In the genomic region with DNA sequence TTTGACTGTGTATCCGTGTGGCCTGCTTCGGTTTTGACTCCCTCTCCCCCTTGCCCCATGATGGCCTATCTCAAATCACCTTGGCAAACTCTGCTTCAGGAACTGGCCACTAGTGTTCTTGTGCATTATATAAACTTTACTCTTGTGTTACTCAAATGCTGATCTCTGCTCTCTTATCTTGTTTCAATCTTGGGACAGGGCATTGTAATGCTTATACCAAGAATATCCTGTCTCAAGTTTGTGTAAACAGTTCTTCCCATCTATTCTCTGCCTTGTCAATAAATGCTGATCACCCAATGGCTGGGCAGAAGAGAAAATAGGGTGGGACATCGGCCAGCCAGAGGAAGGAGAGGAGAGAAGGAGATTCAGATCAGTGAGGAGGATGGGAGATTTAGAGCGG, we compare ENCODE assay signal across 17 mouse cellular contexts. TPM values are rescaled to one million over a fixed set of nuclear protein-coding genes. Genes with fewer than 3 reads are reported as not detected.
"Had no signal": no experiment of that assay in that cellular context is flagged by ENCODE, and none has a peak within 500 bp of the region (broad histone marks: within the 10 kb centered on the region; RNA-seq: fewer than 3 reads in every experiment).

No protein-coding gene starts in this region.

- H3K36me3 ChIP-seq: hindbrain, embryonic 15.5 days; neural tube, embryonic 13.5 days had no signal

- H3K4me3 ChIP-seq: hindbrain, embryonic 15.5 days; limb, embryonic 15.5 days; liver, embryonic 12.5 days; midbrain, embryonic 10.5 days; neural tube, embryonic 13.5 days had no signal

- H3K9ac ChIP-seq: hindbrain, embryonic 15.5 days; limb, embryonic 15.5 days; liver, embryonic 12.5 days; neural tube, embryonic 13.5 days had no signal

- H3K4me2 ChIP-seq: hindbrain, embryonic 15.5 days; limb, embryonic 15.5 days; liver, embryonic 12.5 days; neural tube, embryonic 13.5 days had no signal

- DNase-seq: kidney, postnatal 10 days; layer of hippocampus, adult 9-11 months; layer of hippocampus, postnatal 36 days; midbrain, embryonic 14.5 days; right cerebral cortex, postnatal 25 days; thymus, postnatal 14 days had no signal

- H3K9me3 ChIP-seq: hindbrain, embryonic 15.5 days; limb, embryonic 15.5 days; liver, embryonic 12.5 days; midbrain, embryonic 10.5 days; neural tube, embryonic 13.5 days had no signal

- ATAC-seq: inflammation-experienced regulatory T-cells, adult 6 months; intestine, postnatal 0 days; liver, embryonic 12.5 days had no signal

- H3K27me3 ChIP-seq: hindbrain, embryonic 15.5 days; limb, embryonic 15.5 days; liver, embryonic 12.5 days; neural tube, embryonic 13.5 days had no signal

- H3K27ac ChIP-seq: hindbrain, embryonic 15.5 days; limb, embryonic 15.5 days; liver, embryonic 12.5 days; midbrain, embryonic 10.5 days; neural tube, embryonic 13.5 days; stomach, postnatal 0 days had no signal

RNA-seq across cellular contexts. Expression of a gene that starts 36.0 kb away (rescaled TPM):
- total RNA-seq: monocyte, adult 5-6 weeks had no signal
- polyA plus RNA-seq: inflammation-experienced regulatory T-cells, adult 6 months had no signal

RNA-seq across cellular contexts. Expression of a gene that starts 37.2 kb away (rescaled TPM):
- total RNA-seq: megakaryocyte, adult 5-6 weeks had no signal
- polyA plus RNA-seq: inflammation-experienced regulatory T-cells, adult 6 months; liver, embryonic 12.5 days; liver, embryonic 16.5 days had no signal
